Mouse (Mus musculus): ENCODE measurements around the gene Sik3.

DNA sequence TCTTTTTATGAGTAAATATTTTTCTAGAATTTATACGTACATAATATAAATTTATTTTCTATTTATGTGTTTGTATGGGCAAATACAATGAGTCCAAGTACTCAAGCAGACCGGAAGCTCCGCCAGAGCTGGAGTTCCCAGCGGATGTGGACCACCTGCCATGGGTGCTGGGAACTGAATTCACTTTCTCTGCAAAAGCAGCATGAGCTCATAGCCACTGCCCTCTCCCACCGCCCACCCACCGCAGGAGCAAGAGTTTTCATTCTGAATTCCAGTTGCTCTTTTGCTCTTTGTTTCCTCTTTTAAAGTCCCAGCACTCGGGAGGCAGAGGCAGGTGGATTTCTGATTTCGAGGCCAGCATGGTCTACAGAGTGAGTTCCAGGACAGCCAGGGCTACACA, 31.0 kb downstream of the Sik3 start:
- no peak for TF ChIP-seq EP300 (IDR thresholded peaks at IDR 0.05; ENCODE audit: low read depth)
- no peak for TF ChIP-seq CTCF (IDR thresholded peaks at IDR 0.05; ENCODE audit: low read depth)

Measured in liver, postnatal 0 days (tissue).